Mouse (Mus musculus) cerebellum, adult 8-10 months (tissue): ENCODE data around the gene Ip6k1.
A peak's percentile ranks its signal among the peaks of the same experiment; 100 is the strongest.
"Not testable (repeated sequence)": the region's sequence is repeated elsewhere in the genome, so short reads cannot be mapped to it uniquely, and the experiment has no call there.

Experiments
- DNase-seq: peaks from one replicate; pipeline ENCODE4 v3.0.0; 2022

Ip6k1 gene

GRCm38 (mm10) chr9:107982681-107983346, 19.5 kb upstream of the Ip6k1 start, which contains the start of gene Gm20661:
Gene Gm20661 (plus strand): TSS chr9:107983058.
- DNase-seq = no peak

DNA sequence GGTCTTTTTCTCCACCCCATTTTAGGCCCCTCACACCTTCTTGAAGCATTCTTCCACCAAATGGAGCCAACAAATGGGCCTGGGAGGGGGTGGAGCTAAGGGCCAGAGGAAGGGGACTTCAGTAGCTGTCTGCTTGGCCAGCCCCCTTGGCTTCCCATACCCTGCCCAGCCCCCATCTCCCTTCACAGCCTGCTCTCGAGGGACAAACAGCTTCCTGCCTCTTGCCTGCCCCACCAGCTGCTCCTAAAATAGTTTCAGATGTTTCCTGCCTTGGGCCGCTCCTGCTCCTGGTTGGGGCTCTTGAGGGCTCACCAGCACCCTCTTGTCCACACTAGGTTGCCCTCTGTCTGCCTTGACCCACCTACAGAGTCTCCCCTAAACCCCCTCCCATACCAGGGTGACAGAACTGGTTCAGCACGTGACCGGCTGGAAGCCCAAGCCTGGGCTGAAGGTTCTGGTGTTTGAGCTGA, 18.8 kb upstream of the Ip6k1 start:
- no peak for DNase-seq

GRCm38 (mm10) chr9:107984052-107984753, 18.1 kb upstream of the Ip6k1 start:
- DNase-seq = no peak

GRCm38 (mm10) chr9:107984754-107985055, 17.6 kb upstream of the Ip6k1 start:
- DNase-seq = no peak

- DNase-seq = peak; percentile 57
Observed at GRCm38 (mm10) chr9:107985131-107986119, 16.9 kb upstream of the Ip6k1 start, which contains the start of gene Inka1. Gene Inka1 (minus strand): TSS chr9:107985879.

DNA sequence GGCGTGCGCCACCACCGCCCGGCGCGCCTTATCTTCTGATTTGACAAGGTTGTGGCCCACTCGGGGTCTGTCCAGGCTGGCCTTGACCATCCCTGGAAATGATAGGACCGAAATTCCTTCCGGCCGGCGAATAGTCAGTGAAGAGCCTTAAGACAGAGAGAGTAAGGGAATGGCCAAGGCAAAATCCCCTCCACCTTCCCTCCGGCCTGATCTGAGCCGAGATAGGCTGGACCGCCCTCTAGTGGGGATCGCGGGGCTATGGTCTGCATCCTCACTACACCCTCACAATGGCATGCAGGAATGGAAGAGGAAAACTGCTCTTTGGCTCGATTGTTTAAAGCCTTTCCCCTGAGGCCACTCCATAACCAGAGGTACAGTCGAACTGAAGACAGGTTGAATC, 15.9 kb upstream of the Ip6k1 start:
- DNase-seq = peak; percentile 79

GRCm38 (mm10) chr9:107987950-107988349, 14.4 kb upstream of the Ip6k1 start:
- no peak for DNase-seq

DNA sequence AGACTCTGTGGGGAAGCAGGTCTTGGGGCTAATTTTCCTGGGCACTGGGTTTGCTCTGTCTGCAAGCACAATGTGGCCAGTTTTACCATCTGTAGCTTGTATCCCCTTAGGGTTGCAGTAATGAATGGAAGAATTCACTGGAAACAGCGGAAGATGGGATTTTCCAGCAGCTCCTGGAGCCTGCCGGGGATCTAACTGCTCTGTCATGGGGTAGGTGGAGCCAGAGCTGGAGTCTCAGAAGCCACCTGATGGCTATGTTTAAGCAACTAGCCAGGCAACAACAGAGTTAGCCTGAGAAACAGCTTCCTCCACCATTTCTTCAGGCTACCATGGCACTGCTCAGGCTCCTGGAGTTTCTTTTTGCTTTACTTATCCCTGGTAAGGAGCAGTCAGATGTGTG, 10.1 kb upstream of the Ip6k1 start, which contains the start of gene Cdhr4:
Cdhr4 (plus strand) TSS at position 301 of the 400 bp plus-strand sequence.
- no peak for DNase-seq

GRCm38 (mm10) chr9:107993013-107993412, 9.3 kb upstream of the Ip6k1 start:
- DNase-seq = no peak

DNA sequence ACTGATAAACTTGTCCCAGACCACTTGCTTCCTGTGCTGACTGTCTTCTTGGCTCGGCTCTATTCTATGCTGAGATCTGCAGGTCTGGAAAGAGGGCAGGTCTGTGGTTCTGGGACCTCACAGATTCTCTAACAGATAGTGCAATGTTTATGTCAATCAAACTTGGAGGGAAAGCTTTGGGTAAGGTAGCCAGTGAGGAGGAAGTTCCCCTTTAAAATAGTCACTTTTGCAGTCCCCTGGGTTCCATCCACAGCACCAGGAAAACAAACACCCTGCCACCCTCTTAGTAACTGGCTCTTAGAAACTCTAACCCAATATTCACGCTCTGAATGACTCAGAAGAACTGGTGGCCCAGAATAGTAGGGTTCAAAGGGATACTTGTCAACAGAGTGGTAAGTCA, 7.8 kb upstream of the Ip6k1 start:
- no peak for DNase-seq

- no peak for DNase-seq
Observed at GRCm38 (mm10) chr9:107995513-107995912, 6.8 kb upstream of the Ip6k1 start.

GRCm38 (mm10) chr9:107996049-107996448, 6.3 kb upstream of the Ip6k1 start, which contains the start of gene Gm20662:
Gene Gm20662 (plus strand): TSS chr9:107996349.
- DNase-seq = no peak

DNA sequence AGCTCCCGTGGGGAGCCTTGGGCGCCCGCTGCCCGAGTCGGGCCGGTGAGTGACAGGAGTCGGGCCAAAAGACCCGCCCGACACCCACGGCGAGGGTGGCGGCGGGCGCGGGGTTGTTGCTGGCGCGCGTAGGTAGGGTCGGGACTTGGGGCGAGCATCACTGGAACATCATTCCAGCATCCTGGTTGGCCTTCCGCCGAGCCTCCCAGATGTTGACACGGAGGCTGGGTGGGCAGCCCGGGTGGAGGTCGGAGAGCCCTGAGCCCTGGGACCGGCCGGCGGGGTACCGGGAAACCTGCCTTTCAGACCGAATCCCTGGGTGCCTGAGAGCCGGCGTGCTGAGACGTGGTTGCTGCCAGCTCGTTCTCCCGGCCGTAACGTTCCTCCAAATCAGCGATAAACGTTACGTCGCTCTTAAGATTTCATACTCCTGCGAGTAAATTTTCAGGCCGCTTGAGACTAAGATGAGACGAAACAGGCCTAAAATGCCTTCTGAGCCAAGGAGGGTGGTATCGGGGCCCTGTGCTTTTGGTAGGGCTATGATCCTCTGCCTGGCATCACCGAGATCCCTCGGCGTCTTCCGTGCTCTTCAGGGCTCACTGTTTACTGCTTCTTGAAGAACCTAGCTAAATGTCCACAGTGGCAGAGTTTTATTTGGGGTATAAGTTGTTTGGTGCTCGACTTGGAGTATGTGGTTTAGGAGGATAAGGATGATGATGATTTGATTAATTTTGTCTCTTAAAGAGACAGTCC, 653 bp downstream of the Ip6k1 start:
- DNase-seq = no peak

DNA sequence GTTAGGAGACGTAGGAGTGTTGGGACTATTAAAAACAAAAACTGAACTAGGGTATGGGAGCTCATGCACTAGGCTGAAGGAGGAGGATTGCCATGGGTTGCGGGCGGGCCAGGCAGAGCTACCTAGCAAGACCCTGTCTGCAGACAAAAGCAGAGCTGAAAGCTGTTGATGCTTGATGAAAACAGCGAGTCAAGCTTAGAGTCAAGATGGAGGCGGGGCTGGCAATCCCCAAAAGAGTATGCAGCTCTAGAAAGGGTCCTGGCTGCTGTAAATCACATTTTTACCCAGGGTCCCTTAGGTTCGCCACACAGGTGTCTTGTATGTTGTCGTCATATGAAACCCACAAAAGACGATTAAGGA, 1.2 kb downstream of the Ip6k1 start:
- DNase-seq = no peak

GRCm38 (mm10) chr9:108008041-108008440, 5.7 kb downstream of the Ip6k1 start:
- DNase-seq = no peak

DNA sequence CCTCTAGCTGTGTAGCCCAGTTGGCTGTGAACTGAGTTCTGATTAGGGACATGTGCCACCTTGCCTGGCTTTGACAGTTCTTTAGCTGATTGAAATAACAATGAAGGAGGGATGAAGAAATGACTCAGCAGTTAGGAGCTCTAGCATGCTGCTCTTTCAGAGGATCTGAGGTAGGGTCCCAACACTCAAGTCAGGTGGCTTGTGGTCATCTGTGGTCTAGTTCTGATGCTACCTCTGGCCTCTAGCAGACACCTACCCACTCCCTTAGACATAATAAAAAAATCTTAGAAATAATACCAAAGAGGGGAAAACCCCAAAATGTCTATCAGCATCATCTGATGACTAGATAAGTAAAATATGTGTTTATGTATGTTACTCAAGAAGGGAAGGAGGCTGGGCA, 8.1 kb downstream of the Ip6k1 start:
- no peak for DNase-seq

DNA sequence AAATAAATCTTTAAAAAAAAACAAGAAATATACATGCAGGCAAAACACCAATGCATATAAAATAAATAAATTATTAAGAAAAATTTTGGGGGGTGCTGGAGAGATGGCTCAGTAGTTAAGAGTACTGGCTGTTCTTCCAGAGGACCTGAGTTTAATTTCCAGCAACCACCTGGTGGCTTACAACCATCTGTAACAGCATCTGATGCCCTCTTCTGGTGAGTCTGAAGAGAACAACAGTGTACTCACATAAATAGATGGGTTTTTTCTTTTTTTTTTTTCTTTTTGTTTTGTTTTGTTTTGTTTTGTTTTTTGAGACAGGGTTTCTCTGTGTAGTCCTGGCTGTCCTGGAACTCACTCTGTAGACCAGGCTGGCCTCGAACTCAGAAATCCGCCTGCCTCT, 11.3 kb downstream of the Ip6k1 start:
- not testable (repeated sequence) for DNase-seq

- no peak for DNase-seq
Observed at GRCm38 (mm10) chr9:108017127-108017526, 14.8 kb downstream of the Ip6k1 start.

DNA sequence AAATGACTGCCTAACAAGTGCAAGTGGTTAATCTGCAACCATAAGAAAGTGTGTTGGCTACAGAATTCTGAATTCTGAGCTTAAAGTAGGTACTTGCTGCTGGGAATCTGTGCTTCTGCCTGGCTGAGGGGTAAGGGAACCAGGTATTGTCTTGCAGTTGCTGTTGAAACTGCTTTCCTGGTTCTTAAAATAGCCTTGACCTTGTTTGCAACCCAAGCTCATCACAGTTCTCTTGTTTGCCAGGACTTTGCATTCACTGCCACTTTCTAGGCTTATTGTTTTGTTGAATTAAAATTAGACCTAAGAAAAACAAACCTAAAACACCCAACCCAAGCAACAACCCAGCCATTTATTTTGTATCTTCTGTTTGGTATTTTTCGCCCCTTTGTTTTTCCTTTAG, 18.4 kb downstream of the Ip6k1 start:
- no peak for DNase-seq

DNA sequence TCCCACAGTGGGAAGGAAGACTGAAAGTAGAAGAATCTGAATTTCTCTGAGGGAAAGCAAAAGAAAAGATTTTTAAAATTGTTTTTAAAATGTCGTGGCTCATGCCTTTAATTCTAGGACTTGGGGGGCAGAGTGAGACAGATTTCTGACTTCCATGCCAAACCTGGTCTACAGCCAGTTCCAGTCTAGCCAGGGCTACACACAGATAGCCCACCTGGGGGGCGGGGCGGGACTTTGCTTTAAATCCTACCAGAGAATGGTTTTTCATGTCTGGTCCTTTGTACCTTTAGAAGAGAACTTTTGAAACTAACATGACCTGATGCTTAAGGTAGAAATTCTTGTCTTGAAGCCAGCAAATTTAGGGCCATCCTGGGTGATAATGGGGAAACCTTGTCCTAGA, 20.9 kb downstream of the Ip6k1 start:
- DNase-seq = no peak

GRCm38 (mm10) chr9:108026584-108026983, 24.3 kb downstream of the Ip6k1 start:
- no peak for DNase-seq

GRCm38 (mm10) chr9:108027867-108028266, 25.6 kb downstream of the Ip6k1 start:
- no peak for DNase-seq

GRCm38 (mm10) chr9:108032126-108032525, 29.8 kb downstream of the Ip6k1 start:
- DNase-seq = no peak
